Mouse (Mus musculus): ENCODE measurements around the gene Pald1. TPM values are rescaled to one million over a fixed set of nuclear protein-coding genes. Genes with fewer than 3 reads are reported as not detected.

Gene Pald1
- 29.4 and 30.8 TPM in 2 replicates for polyA plus RNA-seq (2015; fragmentation: Nextera tagmentation; extraction: Ambion mirVana)

GRCm38 (mm10) chr10:61383021-61383714 lies at the start of gene Pald1:
Gene Pald1 (minus strand): TSS chr10:61383530.
- ATAC-seq (ENCODE audit: low FRiP score) = peak; percentile 85
- Histone ChIP-seq H3K4me3 (peak within 1 kb of the TSS; percentile 68), H3K27ac (peak within 1 kb of the TSS; percentile 74), H3K4me2 (peak within 1 kb of the TSS; percentile 87), H3K27me3 (peaks cover 33% of the 10 kb centered on the region), H3K4me1 (replicated peaks) (peaks cover 54% of the 10 kb centered on the region), H3K36me3 (no peaks in the 10 kb centered on the region), H3K9me3 (no peaks in the 10 kb centered on the region), H3K9ac (peak within 1 kb of the TSS; percentile 80)
- WGBS = under 1% methylated on average over 60 of the region's 60 CpGs

- H3K36me3 ChIP-seq = peaks cover 62% of the 10 kb centered on the region
- no peaks in the 10 kb centered on the region for H3K27me3 ChIP-seq
- 0 out of 2 replicates have a peak, but pooled peaks cover 7% of the 10 kb centered on the region for H3K4me1 ChIP-seq (replicated peaks)
- 96% methylated on average over 9 of the region's 9 CpGs for whole genome bisulfite sequencing
- no peak overlapping the region for H3K4me3 ChIP-seq
- ATAC-seq (ENCODE audit: low FRiP score) = no peak
- no peaks in the 10 kb centered on the region for H3K9me3 ChIP-seq
- no peak overlapping the region for H3K9ac ChIP-seq
- no peak overlapping the region for H3K27ac ChIP-seq
- H3K4me2 ChIP-seq = no peak overlapping the region
Observed at GRCm38 (mm10) chr10:61431375-61431774, 48.0 kb upstream of the Pald1 start.

GRCm38 (mm10) chr10:61429043-61429442 lies 45.7 kb upstream of the Pald1 start:
- H3K4me2 ChIP-seq = no peak overlapping the region
- H3K9me3 ChIP-seq = no peaks in the 10 kb centered on the region
- 94% methylated on average over 5 of the region's 5 CpGs for WGBS
- no peak for ATAC-seq (ENCODE audit: low FRiP score)
- H3K4me1 ChIP-seq (replicated peaks) = peaks cover 18% of the 10 kb centered on the region
- H3K36me3 ChIP-seq = peaks cover 50% of the 10 kb centered on the region
- 0 out of 2 replicates have a peak overlapping the region, but pooled peaks have one; percentile 20 for H3K27ac ChIP-seq
- no peaks in the 10 kb centered on the region for H3K27me3 ChIP-seq
- H3K9ac ChIP-seq = no peak overlapping the region
- no peak overlapping the region for H3K4me3 ChIP-seq

- peaks cover 18% of the 10 kb centered on the region for H3K4me1 ChIP-seq (replicated peaks)
- no peak overlapping the region for H3K4me2 ChIP-seq
- WGBS = 39% methylated on average over 4 of the region's 4 CpGs
- H3K9me3 ChIP-seq = no peaks in the 10 kb centered on the region
- no peaks in the 10 kb centered on the region for H3K27me3 ChIP-seq
- H3K27ac ChIP-seq = 0 out of 2 replicates have a peak overlapping the region, but pooled peaks have one; percentile 20
- H3K9ac ChIP-seq = no peak overlapping the region
- no peak for ATAC-seq (ENCODE audit: low FRiP score)
- peaks cover 44% of the 10 kb centered on the region for H3K36me3 ChIP-seq
- no peak overlapping the region for H3K4me3 ChIP-seq
Observed at GRCm38 (mm10) chr10:61428416-61428815, 45.1 kb upstream of the Pald1 start.

- no peak overlapping the region for H3K4me3 ChIP-seq
- 87% methylated on average over 6 of the region's 6 CpGs for WGBS
- no peak for ATAC-seq (ENCODE audit: low FRiP score)
Observed at GRCm38 (mm10) chr10:61427951-61428350, 44.6 kb upstream of the Pald1 start.

GRCm38 (mm10) chr10:61426251-61426757 lies 43.0 kb upstream of the Pald1 start:
- Histone ChIP-seq H3K4me2 (no peak overlapping the region), H3K9ac (no peak overlapping the region), H3K4me3 (no peak overlapping the region), H3K36me3 (peaks cover 26% of the 10 kb centered on the region), H3K9me3 (no peaks in the 10 kb centered on the region), H3K27ac (0 out of 2 replicates have a peak overlapping the region, but pooled peaks have one; percentile 2), H3K4me1 (replicated peaks) (peaks cover 18% of the 10 kb centered on the region), H3K27me3 (peaks cover 5% of the 10 kb centered on the region)
- no peak for ATAC-seq (ENCODE audit: low FRiP score)
- 53% methylated on average over 2 of the region's 2 CpGs for WGBS

More at GRCm38 (mm10) chr10:61427951-61428350, 44.6 kb upstream of the Pald1 start:
- peaks cover 18% of the 10 kb centered on the region for H3K4me1 ChIP-seq (replicated peaks)
- peaks cover 39% of the 10 kb centered on the region for H3K36me3 ChIP-seq
- H3K4me2 ChIP-seq = no peak overlapping the region
- H3K9me3 ChIP-seq = no peaks in the 10 kb centered on the region
- no peak overlapping the region for H3K9ac ChIP-seq
- peaks cover 3% of the 10 kb centered on the region; the same call in 1 of the 2 replicates for H3K27me3 ChIP-seq
- H3K27ac ChIP-seq = no peak overlapping the region

- peaks cover 14% of the 10 kb centered on the region for H3K36me3 ChIP-seq
- H3K4me3 ChIP-seq = no peak overlapping the region
- no peak overlapping the region for H3K27ac ChIP-seq
- peaks cover 18% of the 10 kb centered on the region for H3K4me1 ChIP-seq (replicated peaks)
- peaks cover 17% of the 10 kb centered on the region for H3K27me3 ChIP-seq
- WGBS = 74% methylated on average over 2 of the region's 2 CpGs
- H3K9me3 ChIP-seq = no peaks in the 10 kb centered on the region
- no peak overlapping the region for H3K9ac ChIP-seq
- H3K4me2 ChIP-seq = no peak overlapping the region
- ATAC-seq (ENCODE audit: low FRiP score) = no peak
Observed at GRCm38 (mm10) chr10:61425047-61425446, 41.7 kb upstream of the Pald1 start.

- peak overlapping the region; percentile 25; the same call in 1 of the 2 replicates for H3K4me2 ChIP-seq
- H3K9me3 ChIP-seq = no peaks in the 10 kb centered on the region
- no peak overlapping the region for H3K4me3 ChIP-seq
- peaks cover 23% of the 10 kb centered on the region for H3K27me3 ChIP-seq
- peaks cover 8% of the 10 kb centered on the region for H3K36me3 ChIP-seq
- peak overlapping the region; percentile 39; the same call in 1 of the 2 replicates for H3K9ac ChIP-seq
- peaks cover 18% of the 10 kb centered on the region for H3K4me1 ChIP-seq (replicated peaks)
- 28% methylated on average over 7 of the region's 7 CpGs for WGBS
- peak overlapping the region; percentile 64; the same call in 1 of the 2 replicates for H3K27ac ChIP-seq
- peak; percentile 29; the same call in 1 of the 2 replicates for ATAC-seq (ENCODE audit: low FRiP score)
Observed at GRCm38 (mm10) chr10:61424500-61424899, 41.2 kb upstream of the Pald1 start.

GRCm38 (mm10) chr10:61423289-61423688 lies 40.0 kb upstream of the Pald1 start:
- 0 out of 2 replicates have a peak, but pooled peaks cover 6% of the 10 kb centered on the region for H3K36me3 ChIP-seq
- H3K27me3 ChIP-seq = peaks cover 35% of the 10 kb centered on the region
- no peak overlapping the region for H3K4me3 ChIP-seq
- no peaks in the 10 kb centered on the region for H3K9me3 ChIP-seq
- no peak overlapping the region for H3K9ac ChIP-seq
- no peak for ATAC-seq (ENCODE audit: low FRiP score)
- H3K4me2 ChIP-seq = no peak overlapping the region
- peaks cover 20% of the 10 kb centered on the region for H3K4me1 ChIP-seq (replicated peaks)
- no peak overlapping the region for H3K27ac ChIP-seq
- WGBS = 70% methylated on average over 10 of the region's 10 CpGs

GRCm38 (mm10) chr10:61422861-61423260 lies 39.5 kb upstream of the Pald1 start:
- no peak for ATAC-seq (ENCODE audit: low FRiP score)
- Histone ChIP-seq H3K4me1 (replicated peaks) (peaks cover 24% of the 10 kb centered on the region), H3K9ac (no peak overlapping the region), H3K9me3 (no peaks in the 10 kb centered on the region), H3K4me2 (no peak overlapping the region), H3K27ac (no peak overlapping the region), H3K36me3 (0 out of 2 replicates have a peak, but pooled peaks cover 4% of the 10 kb centered on the region), H3K27me3 (peaks cover 39% of the 10 kb centered on the region), H3K4me3 (no peak overlapping the region)
- WGBS = 84% methylated on average over 12 of the region's 12 CpGs

- Histone ChIP-seq H3K4me2 (no peak overlapping the region), H3K9me3 (no peaks in the 10 kb centered on the region), H3K27me3 (peaks cover 68% of the 10 kb centered on the region), H3K9ac (no peak overlapping the region), H3K4me3 (no peak overlapping the region), H3K36me3 (no peaks in the 10 kb centered on the region), H3K27ac (no peak overlapping the region), H3K4me1 (replicated peaks) (peaks cover 24% of the 10 kb centered on the region)
- ATAC-seq (ENCODE audit: low FRiP score) = no peak
- 68% methylated on average over 4 of the region's 4 CpGs for WGBS
Observed at GRCm38 (mm10) chr10:61420011-61420410, 36.7 kb upstream of the Pald1 start.

- H3K27ac ChIP-seq = no peak overlapping the region
- H3K4me3 ChIP-seq = 0 out of 2 replicates have a peak overlapping the region, but pooled peaks have one; percentile 7
- ATAC-seq (ENCODE audit: low FRiP score) = no peak
- H3K4me2 ChIP-seq = no peak overlapping the region
- no peaks in the 10 kb centered on the region for H3K36me3 ChIP-seq
- H3K9ac ChIP-seq = no peak overlapping the region
- peaks cover 15% of the 10 kb centered on the region for H3K4me1 ChIP-seq (replicated peaks)
- H3K9me3 ChIP-seq = no peaks in the 10 kb centered on the region
- peaks cover 72% of the 10 kb centered on the region for H3K27me3 ChIP-seq
- WGBS = 4% methylated on average over 24 of the region's 24 CpGs
Observed at GRCm38 (mm10) chr10:61419146-61419545, 35.8 kb upstream of the Pald1 start.
